Mouse (Mus musculus) layer of hippocampus, adult 18-20 months (tissue): ENCODE measurements around the gene Dixdc1. TPM values are rescaled to one million over a fixed set of nuclear protein-coding genes. Genes with fewer than 3 reads are reported as not detected.
"Not testable (repeated sequence)": the region's sequence is repeated elsewhere in the genome, so short reads cannot be mapped to it uniquely, and the experiment has no call there.

Source experiments
- DNase-seq, 2 experiments: peaks; one replicate each; pipeline ENCODE4 v3.0.0; 2022; ENCODE audit warnings: low spot score in 2 of 2
- total RNA-seq, 2 experiments: library from RNA; stranded (reverse); gene quantifications; 2 replicates each; pipeline ENCODE4 v1.2.3; 2021

Dixdc1 gene
- total RNA-seq, 2 experiments from 2014 or later: 77.1 to 84.1 TPM

DNA sequence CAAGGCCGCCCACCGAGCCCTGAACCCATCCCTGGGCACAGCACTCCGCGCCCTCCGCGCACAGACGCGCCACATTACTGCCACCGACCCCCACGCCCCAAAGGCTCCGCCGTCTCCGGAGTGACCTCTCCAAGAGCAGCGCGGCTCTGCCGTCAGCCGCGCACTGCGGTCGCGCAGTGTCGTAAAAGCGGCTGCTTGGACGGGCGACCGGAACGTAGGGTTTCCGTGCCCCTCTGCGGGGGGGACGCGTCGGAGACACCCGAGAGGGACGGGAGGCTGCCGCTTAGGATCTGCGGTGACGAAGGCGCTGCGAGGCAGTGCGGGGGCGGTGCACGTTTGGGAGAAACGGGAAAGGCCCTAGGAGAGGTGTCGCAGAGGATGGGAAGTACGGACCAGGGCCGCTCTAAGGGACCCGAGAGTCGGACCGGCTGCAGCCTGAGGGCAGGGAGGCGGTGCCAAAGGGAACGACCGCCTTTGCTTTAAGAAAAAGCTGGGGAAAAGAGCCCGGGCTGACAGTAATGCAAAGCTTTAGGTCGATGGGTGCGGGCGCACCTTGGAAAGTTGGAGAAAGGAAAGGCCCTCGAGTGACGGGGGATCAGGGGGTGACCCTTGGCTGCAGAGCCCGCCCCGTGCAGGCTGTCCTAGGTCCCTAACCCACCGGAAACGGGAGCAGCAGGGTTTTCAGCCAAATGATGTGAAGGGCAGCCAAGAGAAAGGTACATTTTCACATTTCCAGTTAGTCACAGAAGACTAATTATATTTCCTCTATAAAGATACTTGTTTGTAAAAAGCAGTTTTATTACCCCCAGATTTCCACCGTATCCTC, 79.7 kb downstream of the Dixdc1 start, which contains the start of gene Dlat:
Gene Dlat (minus strand): TSS at position 389 of the 826 bp plus-strand sequence.
- peak; percentile 90 to 91 for DNase-seq

DNA sequence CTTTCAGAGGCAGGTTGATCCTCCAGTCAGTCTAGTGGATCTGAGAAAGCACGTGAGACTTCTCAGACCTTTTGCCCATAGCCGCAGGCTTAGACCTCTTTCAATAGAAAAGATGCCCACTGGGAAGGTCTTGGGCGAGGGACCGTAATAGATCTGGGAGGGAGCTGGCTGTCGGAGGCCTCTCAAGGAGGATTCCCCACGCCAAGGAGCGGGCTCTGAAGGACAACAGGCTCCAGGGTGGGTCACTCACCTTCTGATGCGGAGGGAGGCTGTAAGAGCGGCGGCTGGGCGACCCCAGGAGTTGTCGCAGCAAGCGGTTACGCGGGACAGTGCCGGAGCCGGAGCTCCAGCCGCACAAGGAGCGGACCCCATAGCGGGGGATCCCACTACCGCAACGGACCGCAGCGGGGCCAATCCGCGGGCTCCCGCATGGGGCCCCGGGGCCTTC, 80.4 kb downstream of the Dixdc1 start:
- DNase-seq: no peak

DNA sequence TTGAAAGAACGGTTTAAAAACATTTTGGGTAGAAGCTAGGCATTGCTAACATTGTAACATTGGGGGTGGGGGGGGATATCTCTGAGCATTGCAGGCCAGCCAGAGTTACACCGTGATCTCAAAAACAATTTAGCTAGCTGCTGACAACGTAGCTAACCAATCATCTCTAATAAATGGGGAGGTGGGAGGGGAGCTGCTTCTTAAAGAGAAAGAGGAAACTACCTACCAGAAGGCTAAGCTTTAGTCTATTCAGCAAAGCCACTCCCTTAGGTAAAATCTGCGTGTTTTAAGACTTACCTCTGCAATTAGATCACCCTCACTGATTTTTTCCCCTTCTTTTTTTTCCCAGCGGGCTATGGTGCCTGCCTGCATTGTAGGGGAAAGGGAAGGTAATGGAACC, 80.9 kb downstream of the Dixdc1 start:
- no peak for DNase-seq

DNA sequence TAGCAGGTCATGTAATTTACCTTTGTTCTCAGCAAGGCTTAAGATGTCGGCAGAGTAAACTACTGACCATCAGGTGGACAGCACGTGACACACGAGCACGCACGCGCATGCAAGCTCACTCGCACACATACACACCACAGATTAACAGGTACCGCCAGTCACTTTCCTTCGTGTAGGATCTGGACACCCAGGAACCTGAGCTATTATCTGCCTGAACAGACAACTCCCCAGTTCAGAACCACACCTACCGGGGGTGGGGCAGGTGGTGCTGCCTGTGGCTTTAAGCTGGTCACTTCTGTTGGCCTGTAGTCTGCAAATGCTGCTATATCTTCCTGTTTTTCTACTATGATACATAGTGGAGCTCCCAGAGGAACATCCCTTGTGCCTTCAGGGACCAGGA, 88.8 kb downstream of the Dixdc1 start:
- no peak for DNase-seq

DNA sequence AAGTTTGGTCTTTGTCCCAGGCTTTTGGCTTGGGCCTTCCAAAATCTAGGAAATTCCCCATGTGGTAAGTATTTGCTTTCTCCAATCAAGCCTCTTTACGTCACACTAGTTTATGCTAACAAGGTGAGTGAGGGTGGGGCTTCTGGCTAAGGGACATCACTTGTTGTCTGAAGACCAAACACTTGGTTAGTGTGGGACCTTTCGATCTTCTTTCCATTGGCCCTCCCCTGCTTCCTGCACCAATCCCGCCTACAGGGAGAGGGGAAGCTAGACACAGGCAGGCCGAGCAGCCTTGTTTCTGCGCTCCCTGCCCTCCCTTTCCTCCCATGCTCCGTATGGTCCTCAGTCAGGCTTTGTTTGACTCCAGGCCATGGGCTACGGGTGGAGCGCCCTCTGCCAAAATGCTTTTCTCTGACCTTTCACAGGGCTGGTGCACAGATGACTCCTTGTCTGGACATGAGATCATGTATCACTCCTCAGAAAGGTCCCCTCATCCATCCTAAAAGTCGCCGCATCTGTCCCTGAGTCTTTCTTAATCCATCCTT, 92.4 kb downstream of the Dixdc1 start:
- DNase-seq: no peak

DNA sequence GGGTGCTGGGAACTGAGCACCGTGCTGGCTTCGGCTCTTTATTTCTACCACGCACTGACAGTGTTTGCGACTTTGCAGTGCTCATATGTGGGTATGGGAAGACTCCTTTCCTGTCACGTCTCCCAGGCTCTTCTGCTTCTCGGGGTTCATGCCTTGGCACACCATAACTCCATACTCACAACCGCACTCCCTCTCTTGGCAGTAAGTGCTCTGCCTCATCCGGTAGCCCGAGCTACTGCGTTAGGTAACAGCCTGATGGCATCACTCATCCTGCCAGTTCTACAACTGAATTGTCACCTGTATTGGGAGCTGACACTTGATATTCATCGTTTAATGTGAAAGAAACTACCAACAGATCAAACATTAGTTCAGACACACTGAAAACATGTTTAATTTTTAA, 105.0 kb downstream of the Dixdc1 start:
- no peak for DNase-seq

DNA sequence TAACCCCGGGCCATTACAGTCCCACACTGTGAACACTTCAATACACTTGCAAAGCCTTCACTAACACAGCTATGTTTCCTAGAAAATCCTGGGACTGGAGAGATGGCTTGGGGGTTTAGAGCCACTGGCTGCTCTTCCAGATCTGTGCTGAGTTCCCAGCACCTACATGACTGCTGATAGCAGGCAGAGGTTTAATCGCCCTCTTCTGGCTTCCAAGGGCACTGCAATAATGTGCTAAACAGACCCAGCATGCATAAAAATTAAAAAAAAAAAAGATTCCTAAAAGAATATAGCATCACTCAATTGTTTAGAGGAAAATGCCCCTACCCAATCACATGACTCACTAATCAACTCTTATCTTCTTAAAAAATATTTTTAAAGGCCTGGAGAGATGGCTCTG, 106.3 kb downstream of the Dixdc1 start:
- no peak for DNase-seq

DNA sequence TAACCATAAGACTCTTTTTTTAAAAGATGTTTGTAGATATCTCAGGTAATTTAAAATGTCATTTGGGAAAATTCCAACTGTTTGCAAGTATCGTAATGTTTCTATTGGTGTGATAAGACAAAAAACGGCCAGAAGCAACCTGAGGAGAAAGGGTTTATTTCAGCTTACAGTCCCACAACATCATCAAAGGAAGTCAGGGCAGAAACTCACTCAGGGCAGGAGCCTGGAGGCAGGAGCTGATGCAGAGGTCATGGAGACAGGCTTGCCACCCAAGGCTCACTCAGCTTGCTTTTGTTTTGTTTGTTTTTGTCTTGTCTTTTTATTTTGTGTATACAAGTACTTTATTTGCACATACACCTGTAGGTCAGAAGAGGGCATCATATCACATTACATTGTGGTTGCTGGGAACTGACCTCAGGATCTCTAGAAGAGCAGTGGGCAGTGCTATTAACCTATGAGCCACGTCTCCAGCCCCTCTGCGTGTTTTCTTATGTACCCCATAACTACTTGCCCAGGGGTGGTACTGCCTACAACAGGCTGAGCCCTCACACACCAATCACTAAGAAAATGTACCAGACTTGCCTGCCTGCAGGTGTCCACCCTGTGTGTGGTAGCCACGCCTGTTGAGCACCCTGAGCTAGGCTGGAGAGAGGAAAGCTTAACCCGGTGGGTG, 107.2 kb downstream of the Dixdc1 start:
- no peak for DNase-seq

DNA sequence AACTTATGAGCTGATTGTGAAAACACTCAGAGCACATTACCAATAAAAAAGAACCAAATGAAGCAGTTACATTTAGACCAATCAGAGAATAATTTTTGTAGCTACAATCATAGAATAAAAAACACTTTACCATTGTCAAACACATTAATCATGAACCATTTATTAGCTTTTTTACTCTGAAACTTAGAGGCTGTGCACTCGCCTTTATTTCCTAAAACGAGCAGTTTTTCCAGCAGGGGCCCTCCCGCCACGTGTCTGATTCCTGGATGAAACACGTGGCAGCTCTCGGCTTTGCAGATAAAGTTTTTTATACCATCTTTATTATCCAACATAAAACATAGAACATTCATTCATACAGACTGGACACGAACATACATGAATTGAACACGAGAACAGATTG, 108.4 kb downstream of the Dixdc1 start:
- not testable (repeated sequence) for DNase-seq

DNA sequence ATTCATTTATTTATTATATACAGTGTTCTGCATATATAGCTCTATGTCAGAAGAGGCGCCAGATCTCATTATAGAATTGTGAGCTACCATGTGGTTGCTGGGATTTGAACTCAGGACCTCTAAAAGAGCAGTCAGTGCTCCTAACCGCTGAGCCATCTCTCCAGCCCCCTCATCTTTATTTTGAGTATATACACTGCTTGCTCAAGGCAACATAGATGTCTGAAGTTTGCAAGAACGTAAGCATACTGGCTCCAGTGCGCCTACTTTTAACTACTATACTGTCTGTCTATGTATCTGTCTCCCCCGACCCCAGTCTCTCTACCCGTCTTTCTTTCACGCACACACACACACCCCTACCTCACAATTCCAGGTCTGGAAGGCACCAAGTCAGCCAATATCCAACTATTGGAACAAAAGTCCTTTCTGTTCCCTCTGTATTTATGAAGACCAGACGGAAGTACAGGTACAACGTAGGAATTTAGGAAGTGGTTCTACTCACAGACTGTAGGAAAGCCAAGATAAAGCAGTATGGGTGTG, 121.5 kb downstream of the Dixdc1 start:
- DNase-seq: no peak

DNA sequence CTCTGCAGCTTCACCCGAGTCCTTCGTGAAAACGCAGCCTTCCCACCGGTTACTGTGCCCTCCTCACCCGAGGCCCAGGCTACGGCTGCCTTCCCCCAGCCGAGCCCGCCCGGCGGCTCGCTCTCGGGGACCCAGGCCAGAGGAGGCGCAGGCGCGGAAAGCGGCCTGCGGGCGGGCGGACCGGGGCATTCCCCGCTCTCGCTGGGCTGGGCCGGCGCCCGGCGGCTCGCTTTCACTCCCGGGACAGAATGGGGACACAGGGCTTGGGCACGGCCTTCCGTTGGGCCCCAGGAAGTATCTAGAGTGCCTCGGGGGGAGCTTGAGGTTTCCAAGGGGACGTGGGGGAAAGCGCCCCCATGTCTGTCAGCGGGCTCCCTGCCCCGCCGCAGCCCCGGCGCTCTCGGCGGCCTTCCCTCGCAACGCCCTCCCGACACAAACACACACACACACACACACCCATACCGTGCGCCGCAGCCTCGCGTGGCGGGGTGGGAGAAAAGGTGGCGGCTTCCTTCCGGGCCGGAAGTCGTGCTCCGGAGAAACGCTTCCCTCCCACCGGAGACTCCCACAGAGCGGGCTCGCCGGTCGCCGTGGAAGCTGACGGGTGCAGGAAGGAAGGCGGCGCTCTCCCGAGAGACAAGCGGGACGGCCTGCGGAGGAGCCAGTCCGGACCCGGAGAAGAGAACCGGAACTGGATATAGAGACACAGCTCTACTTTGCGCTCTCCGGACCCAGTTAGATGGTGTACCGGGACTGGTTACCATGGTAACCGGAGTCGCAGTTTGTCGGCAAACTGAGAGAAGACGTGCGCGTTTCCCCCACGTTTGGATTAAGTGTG, 122.3 kb downstream of the Dixdc1 start, which contains the start of the genes Pih1d2 and Nkapd1:
Gene Pih1d2 (plus strand): TSS at position 556 of the 838 bp plus-strand sequence.
Gene Nkapd1 (minus strand): TSS at position 699 of the 838 bp plus-strand sequence.
- peak; percentile 83 to 95 for DNase-seq

DNA sequence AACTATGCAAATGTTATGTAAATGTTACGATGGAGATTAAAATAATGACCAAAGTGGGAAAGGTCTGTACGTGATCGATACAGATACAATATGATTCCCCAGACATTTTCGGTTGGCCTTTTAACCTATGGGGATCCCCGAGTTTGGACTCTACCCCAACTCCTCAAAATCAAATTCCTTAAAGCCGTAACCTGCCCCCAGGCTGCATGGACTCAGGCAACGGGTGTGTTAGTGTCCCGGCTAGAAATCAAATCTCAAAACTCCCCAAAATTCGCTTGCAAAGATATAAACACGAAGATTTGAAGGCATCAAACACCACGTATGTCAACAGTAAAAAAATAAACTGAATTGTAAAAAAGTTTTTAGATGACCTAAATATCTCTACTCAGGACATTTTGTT, 123.2 kb downstream of the Dixdc1 start:
- DNase-seq: no peak

Other genes with a start within 250 kb of the Dixdc1 start
- under 1 TPM in 1 of 2 experiments, not detected in 1; 0.25 TPM for gene Plet1, start 245.0 kb downstream of the Dixdc1 start, total RNA-seq
- 10 to 100 TPM; 30.7 to 36.7 TPM for gene Pts, start 210.8 kb downstream of the Dixdc1 start, total RNA-seq
- gene Il18, start 184.7 kb downstream of the Dixdc1 start, total RNA-seq: 10 to 100 TPM; 25.1 to 27.9 TPM
- gene Bco2, start 184.3 kb downstream of the Dixdc1 start, total RNA-seq: 1 to 10 TPM; 4.0 to 4.1 TPM
- gene Tex12, start 178.2 kb downstream of the Dixdc1 start, total RNA-seq: not detected
- gene Sdhd, start 135.7 kb downstream of the Dixdc1 start, total RNA-seq: 100 to 1,000 TPM; 118 to 124 TPM
- gene Timm8b, start 135.6 kb downstream of the Dixdc1 start, total RNA-seq: 100 to 1,000 TPM; 212 to 222 TPM
- gene Pih1d2, start 122.2 kb downstream of the Dixdc1 start, total RNA-seq: 1 to 10 TPM; 2.3 to 2.8 TPM
- gene Nkapd1, start 122.1 kb downstream of the Dixdc1 start, total RNA-seq: 10 to 100 TPM; 18.3 to 19.5 TPM
- gene Dlat, start 79.7 kb downstream of the Dixdc1 start, total RNA-seq: 100 to 1,000 TPM; 122 to 124 TPM
- 1 to 10 TPM; 1.2 to 1.5 TPM for gene 2310030G06Rik, start 7.0 kb upstream of the Dixdc1 start, total RNA-seq
- gene Cryab, start 11.8 kb upstream of the Dixdc1 start, total RNA-seq: 100 to 1,000 TPM; 171 to 201 TPM
- gene Hspb2, start 12.8 kb upstream of the Dixdc1 start, total RNA-seq: 1 to 10 TPM in 1 of 2 experiments, under 1 TPM in 1; 0.67 to 1.9 TPM
- gene Fdxacb1, start 28.7 kb upstream of the Dixdc1 start, total RNA-seq: 1 to 10 TPM; 5.2 to 5.9 TPM
- gene Alg9, start 35.5 kb upstream of the Dixdc1 start, total RNA-seq: 10 to 100 TPM; 27.3 to 28.0 TPM
- 10 to 100 TPM; 27.4 to 32.7 TPM for gene 1110032A03Rik, start 36.0 kb upstream of the Dixdc1 start, total RNA-seq
- gene Ppp2r1b, start 105.8 kb upstream of the Dixdc1 start, total RNA-seq: 10 to 100 TPM; 17.4 to 17.7 TPM